Mouse (Mus musculus) hematopoietic stem cell, adult 5-6 weeks (primary cell): ENCODE data around the gene Taz. TPM values are rescaled to one million over a fixed set of nuclear protein-coding genes. Genes with fewer than 3 reads are reported as not detected.
A peak's percentile ranks its signal among the peaks of the same experiment; 100 is the strongest.

Source experiments
- ATAC-seq, 2 experiments: fragments of 125-278 bp in 1 of 2; replicated peaks in 1 of 2; 2 replicates each; pipeline ENCODE4 v1.8.0; 2016 to 2017; ENCODE audit warnings: inconsistent platforms in 2 of 2, mild to moderate bottlenecking in 2 of 2, moderate number of reproducible peaks in 2 of 2, low read depth in 1 of 2, moderate TSS enrichment in 1 of 2; ENCODE audit not compliant: low FRiP score in 2 of 2, poor library complexity in 2 of 2, severe bottlenecking in 2 of 2, insufficient read depth in 1 of 2, low TSS enrichment in 1 of 2
- total RNA-seq: library from RNA; stranded (forward); fragments of 172-1452, 232-1000 nt; gene quantifications from 2 replicates; pipeline ENCODE4 v1.2.3, GENCODE M21; 2017

The Taz gene
- total RNA-seq, result 29.6 and 50.0 TPM in 2 replicates

GRCm38 (mm10) chrX:74281732-74282394 is at the start of gene Taz, which contains the start of gene Dnase1l1:
Taz (plus strand) TSS chrX:74281912.
Dnase1l1 (minus strand) TSS chrX:74282337.
- peak; percentile 90 to 91 for ATAC-seq

- ATAC-seq, result no peak
Measured at GRCm38 (mm10) chrX:74233196-74233595, 48.5 kb upstream of the Taz start.

- no peak for ATAC-seq
Measured at GRCm38 (mm10) chrX:74240332-74240731, 41.4 kb upstream of the Taz start.

GRCm38 (mm10) chrX:74243396-74243795 is 38.3 kb upstream of the Taz start:
- ATAC-seq, result peak in 1 of 2 experiments; percentile 18; a peak in 2 of 4 replicates

- ATAC-seq, result peak; percentile 70 to 72
Measured at GRCm38 (mm10) chrX:74243807-74244206, 37.9 kb upstream of the Taz start.

- ATAC-seq, result no peak
Measured at GRCm38 (mm10) chrX:74244614-74245083, 37.1 kb upstream of the Taz start.

- ATAC-seq, result no peak
Measured at GRCm38 (mm10) chrX:74245107-74245506, 36.6 kb upstream of the Taz start.

- peak in 1 of 2 experiments; percentile 40; a peak in 3 of 4 replicates for ATAC-seq
Measured at GRCm38 (mm10) chrX:74245687-74246086, 36.0 kb upstream of the Taz start.

GRCm38 (mm10) chrX:74246213-74246681 is 35.5 kb upstream of the Taz start:
- peak; percentile 72 to 74 for ATAC-seq

- no peak for ATAC-seq
Measured at GRCm38 (mm10) chrX:74246693-74247092, 35.0 kb upstream of the Taz start.

- ATAC-seq, result no peak
Measured at GRCm38 (mm10) chrX:74248651-74249050, 33.1 kb upstream of the Taz start.

GRCm38 (mm10) chrX:74249615-74250014 is 32.1 kb upstream of the Taz start, which contains the start of gene Flna:
Flna (minus strand) TSS chrX:74249820.
- ATAC-seq, result no peak

- ATAC-seq, result peak; percentile 95 to 97
Measured at GRCm38 (mm10) chrX:74254153-74254887, 27.4 kb upstream of the Taz start, which contains the start of gene Emd. Emd (plus strand) TSS chrX:74254687.

GRCm38 (mm10) chrX:74254888-74255565 is 26.7 kb upstream of the Taz start:
- no peak; a peak in 1 of 4 replicates for ATAC-seq

- no peak for ATAC-seq
Measured at GRCm38 (mm10) chrX:74257746-74258145, 24.0 kb upstream of the Taz start.

- no peak for ATAC-seq
Measured at GRCm38 (mm10) chrX:74269736-74270061, 12.0 kb upstream of the Taz start.

GRCm38 (mm10) chrX:74270062-74270901 is 11.4 kb upstream of the Taz start, which contains the start of gene Rpl10:
Rpl10 (plus strand) TSS chrX:74270812.
- ATAC-seq, result peak; percentile 87 to 90
